In genomic region chr5:41761509-41762140, GRCm38 (mm10) we compare ENCODE assay signal across 7 mouse cellular contexts. TPM values are rescaled to one million over a fixed set of nuclear protein-coding genes. Genes with fewer than 3 reads are reported as not detected.
DNase-seq lines count a peak whose midpoint lies in the region; ATAC-seq lines count a peak whose summit lies in the region.

No protein-coding gene starts in this region.

- no peaks in the 10 kb centered on the region for H3K36me3 ChIP-seq in forebrain, embryonic 14.5 days (ENCODE audit: control insufficient read depth, insufficient read depth, low read length)
- H3K36me3 ChIP-seq in neural tube, embryonic 13.5 days = no peaks in the 10 kb centered on the region

- no peak for ATAC-seq in forebrain, embryonic 14.5 days
- no peak for ATAC-seq in neural tube, embryonic 13.5 days (ENCODE audit: low read depth)

- H3K27me3 ChIP-seq in forebrain, embryonic 14.5 days (replicated peaks; ENCODE audit: control insufficient read depth, insufficient read depth, low read length) = peaks cover 87% of the 10 kb centered on the region
- H3K27me3 ChIP-seq in neural tube, embryonic 13.5 days = peaks cover 96% of the 10 kb centered on the region

- DNase-seq in kidney, adult 9 months = peak; percentile 31
- no peak for DNase-seq in kidney, adult 8-10 months
- no peak for DNase-seq in forebrain, embryonic 14.5 days (ENCODE audit: low spot score)
- DNase-seq in kidney, postnatal 10 days = peak; percentile 23
- no peak for DNase-seq in adrenal gland, postnatal 10 days
- no peak for DNase-seq in lung, adult 18-20 months

- WGBS in forebrain, embryonic 14.5 days = under 1% methylated on average over 54 of the region's 56 CpGs
- 1% methylated on average over 56 of the region's 56 CpGs for WGBS in neural tube, embryonic 13.5 days

- H3K9ac ChIP-seq in forebrain, embryonic 14.5 days (ENCODE audit: low read length) = no peak overlapping the region
- H3K9ac ChIP-seq in neural tube, embryonic 13.5 days = no peak overlapping the region

- H3K9me3 ChIP-seq in forebrain, embryonic 14.5 days (replicated peaks; ENCODE audit: control insufficient read depth, low read length) = no peaks in the 10 kb centered on the region
- H3K9me3 ChIP-seq in neural tube, embryonic 13.5 days = no peaks in the 10 kb centered on the region

- peak overlapping the region; percentile 1 for H3K4me3 ChIP-seq in forebrain, embryonic 14.5 days (ENCODE audit: low read depth, low read length)
- peak overlapping the region; percentile 36 for H3K4me3 ChIP-seq in neural tube, embryonic 13.5 days

- no peak overlapping the region for H3K27ac ChIP-seq in forebrain, embryonic 14.5 days (ENCODE audit: low read depth, low read length)
- no peak overlapping the region for H3K27ac ChIP-seq in neural tube, embryonic 13.5 days (replicated peaks)

- H3K4me1 ChIP-seq in forebrain, embryonic 14.5 days (ENCODE audit: control insufficient read depth, insufficient read depth, low read length) = peaks cover 6% of the 10 kb centered on the region; the same call in 1 of the 2 replicates
- peaks cover 30% of the 10 kb centered on the region for H3K4me1 ChIP-seq in neural tube, embryonic 13.5 days (replicated peaks)

- H3K4me2 ChIP-seq in forebrain, embryonic 14.5 days (ENCODE audit: low read length) = no peak overlapping the region
- peak overlapping the region; percentile 28 for H3K4me2 ChIP-seq in neural tube, embryonic 13.5 days

RNA-seq across cellular contexts. Expression of gene Nkx3-2, which starts 2.7 kb away (rescaled TPM):
- not detected in 2 replicates for polyA plus RNA-seq in forebrain, embryonic 14.5 days (2014; fragmentation: Nextera tagmentation; extraction: Ambion mirVana)
- polyA plus RNA-seq in neural tube, embryonic 13.5 days (2015; fragmentation: Nextera tagmentation; extraction: Ambion mirVana) = 0.22 and 1.2 TPM in 2 replicates
- under 1 TPM in 1 of 2 experiments, not detected in 1; 0.15 TPM for total RNA-seq in adrenal gland, postnatal 10 days (2021)

RNA-seq across cellular contexts. Expression of gene Rab28, which starts 53.7 kb away (rescaled TPM):
- polyA plus RNA-seq in forebrain, embryonic 14.5 days (2014; fragmentation: Nextera tagmentation; extraction: Ambion mirVana) = 78.3 and 79.0 TPM in 2 replicates
- 68.3 and 69.3 TPM in 2 replicates for polyA plus RNA-seq in neural tube, embryonic 13.5 days (2015; fragmentation: Nextera tagmentation; extraction: Ambion mirVana)
- total RNA-seq in adrenal gland, postnatal 10 days (2021) = 10 to 100 TPM; 44.6 to 52.7 TPM

Comparison
In these comparisons a context has a peak if more than half of its experiments do, and no peak if none do; other contexts are left out.
1. DNase-seq: peak in kidney, adult 9 months (single experiment) and kidney, postnatal 10 days (single experiment); none in kidney, adult 8-10 months (0 of 2), forebrain, embryonic 14.5 days (single experiment), adrenal gland, postnatal 10 days (single experiment) and lung, adult 18-20 months (0 of 2).